Mouse (Mus musculus) gastrocnemius, adult 2 months (tissue): ENCODE data around the gene Cspg4. TPM values are rescaled to one million over a fixed set of nuclear protein-coding genes. Genes with fewer than 3 reads are reported as not detected.

ENCODE experiments used
- DNase-seq: peaks from one replicate; pipeline ENCODE4 v3.0.0; 2022
- H3K27ac ChIP-seq: fragments of 200-600 bp; 2 replicates; pipeline ENCODE4 v1.8.1; 2022; ENCODE audit warnings: mild to moderate bottlenecking
- H3K4me3 ChIP-seq: fragments of 200-600 bp; 2 replicates; pipeline ENCODE4 v1.8.1; 2022; ENCODE audit warnings: mild to moderate bottlenecking, moderate library complexity
- CTCF ChIP-seq: fragments of 200-600 bp; IDR thresholded peaks from 2 replicates; pipeline ENCODE4 v1.8.1; 2022; ENCODE audit warnings: antibody characterized with exemption, mild to moderate bottlenecking, moderate library complexity
- intact Hi-C: fragments of 180-260 bp; cut with DNase I; formaldehyde crosslinking; loops from one replicate; pipeline ENCODE4 v1.15.1; 2025
- long read RNA-seq, 2 experiments: library from polyadenylated mRNA; stranded (forward); transcript quantifications; one replicate each; pipeline ENCODE4 v2.0.0; 2021
- total RNA-seq, 2 experiments: library from RNA; stranded (reverse); gene quantifications; 2 replicates each; pipeline ENCODE4 v1.2.3; 2021

The Cspg4 gene
- total RNA-seq: 1 to 10 TPM; 5.7 to 6.0 TPM
- long read RNA-seq, experiment 1, full-length matches to known transcripts: 2 of 7 reads
- long read RNA-seq, experiment 1, partial matches to known transcripts: 3 of 7 reads
- long read RNA-seq, experiment 1, other reads (novel, unspliced or antisense): 2 of 7 reads
- long read RNA-seq, experiment 2, full-length matches to known transcripts: 1 of 2 reads
- long read RNA-seq, experiment 2, partial matches to known transcripts: 0 of 2 reads
- long read RNA-seq, experiment 2, other reads (novel, unspliced or antisense): 1 of 2 reads

- peak; percentile 86 for DNase-seq
- intact Hi-C loops: no loop called here
- peak within 1 kb of the TSS; percentile 87 for H3K27ac ChIP-seq
- TF ChIP-seq CTCF: no peak
- peak within 1 kb of the TSS; percentile 74 for H3K4me3 ChIP-seq
These were observed at the start of gene Cspg4 for GRCm38 (mm10) chr9:56864832-56865231. Cspg4 (plus strand) TSS chr9:56865033.

- TF ChIP-seq CTCF: peak; percentile 55
- Histone ChIP-seq H3K4me3 (no peak overlapping the region), H3K27ac (no peak overlapping the region)
- no peak for DNase-seq
- intact Hi-C loops: loop anchor here (5.0 to 10.0 kb wide), 2 partner anchors 100 to 188 kb away; no protein-coding TSS in a partner anchor
These were observed 39.9 kb upstream of the Cspg4 start for GRCm38 (mm10) chr9:56824900-56825299.

GRCm38 (mm10) chr9:56825476-56826213 is 39.2 kb upstream of the Cspg4 start:
- intact Hi-C loops: loop anchor here (10.0 kb wide), 1 partner anchor 101 kb away; no protein-coding TSS in a partner anchor
- no peak for DNase-seq
- H3K4me3 ChIP-seq: peak overlapping the region; percentile 44
- no peak for TF ChIP-seq CTCF
- H3K27ac ChIP-seq: no peak overlapping the region

- DNase-seq: no peak
- H3K27ac ChIP-seq: no peak overlapping the region
- no peak overlapping the region for H3K4me3 ChIP-seq
- TF ChIP-seq CTCF: no peak
- intact Hi-C loops: loop anchor here (10.0 kb wide), 1 partner anchor 103 kb away; no protein-coding TSS in a partner anchor
These were observed 36.7 kb upstream of the Cspg4 start for GRCm38 (mm10) chr9:56828146-56828545.

GRCm38 (mm10) chr9:56828841-56829240 is 36.0 kb upstream of the Cspg4 start:
- DNase-seq: no peak
- H3K4me3 ChIP-seq: no peak overlapping the region
- TF ChIP-seq CTCF: no peak
- H3K27ac ChIP-seq: no peak overlapping the region
- intact Hi-C loops: loop anchor here (10.0 kb wide), 1 partner anchor 104 kb away; no protein-coding TSS in a partner anchor

- TF ChIP-seq CTCF: no peak
- peak; percentile 70 for DNase-seq
- Histone ChIP-seq H3K27ac (no peak overlapping the region), H3K4me3 (no peak overlapping the region)
- intact Hi-C loops: no loop called here
These were observed 34.7 kb upstream of the Cspg4 start for GRCm38 (mm10) chr9:56830162-56830561.

- no peak for TF ChIP-seq CTCF
- H3K4me3 ChIP-seq: no peak overlapping the region
- DNase-seq: no peak
These were observed 32.9 kb upstream of the Cspg4 start for GRCm38 (mm10) chr9:56831904-56832303.

GRCm38 (mm10) chr9:56832900-56833299 is 31.9 kb upstream of the Cspg4 start:
- H3K27ac ChIP-seq: peak overlapping the region; percentile 12; the same call in 1 of the 2 replicates
- TF ChIP-seq CTCF: no peak
- DNase-seq: peak; percentile 57
- no peak overlapping the region for H3K4me3 ChIP-seq
- intact Hi-C loops: no loop called here

More at GRCm38 (mm10) chr9:56831904-56832303, 32.9 kb upstream of the Cspg4 start:
- H3K27ac ChIP-seq: no peak overlapping the region
- intact Hi-C loops: no loop called here

GRCm38 (mm10) chr9:56835152-56835551 is 29.7 kb upstream of the Cspg4 start:
- H3K27ac ChIP-seq: no peak overlapping the region
- intact Hi-C loops: no loop called here
- no peak for DNase-seq

GRCm38 (mm10) chr9:56840721-56841120 is 24.1 kb upstream of the Cspg4 start:
- Histone ChIP-seq H3K27ac (no peak overlapping the region), H3K4me3 (no peak overlapping the region)
- DNase-seq: no peak
- intact Hi-C loops: no loop called here
- TF ChIP-seq CTCF: no peak

More at GRCm38 (mm10) chr9:56835152-56835551, 29.7 kb upstream of the Cspg4 start:
- H3K4me3 ChIP-seq: no peak overlapping the region
- no peak for TF ChIP-seq CTCF

GRCm38 (mm10) chr9:56841864-56842263 is 23.0 kb upstream of the Cspg4 start:
- no peak for DNase-seq
- intact Hi-C loops: no loop called here
- H3K27ac ChIP-seq: no peak overlapping the region
- no peak overlapping the region for H3K4me3 ChIP-seq
- TF ChIP-seq CTCF: no peak

GRCm38 (mm10) chr9:56842303-56842719 is 22.5 kb upstream of the Cspg4 start:
- Histone ChIP-seq H3K4me3 (no peak overlapping the region), H3K27ac (no peak overlapping the region)
- DNase-seq: no peak
- no peak for TF ChIP-seq CTCF
- intact Hi-C loops: no loop called here

- peak; percentile 96 for TF ChIP-seq CTCF
- intact Hi-C loops: loop anchor here (1.0 kb wide), 1 partner anchor 46 kb away; no protein-coding TSS in a partner anchor
- DNase-seq: peak; percentile 84
- Histone ChIP-seq H3K4me3 (peak overlapping the region; percentile 43), H3K27ac (0 out of 2 replicates have a peak overlapping the region, but pooled peaks have one; percentile 16)
These were observed 21.1 kb upstream of the Cspg4 start for GRCm38 (mm10) chr9:56843679-56844188.
